Mouse (Mus musculus) MEL (cell line): ENCODE results near the gene Hist1h3b. TPM values are rescaled to one million over a fixed set of nuclear protein-coding genes. Genes with fewer than 3 reads are reported as not detected.

Experiments used
- DNase-seq: peaks from one replicate; pipeline ENCODE4 v3.0.0; 2011; ENCODE audit warnings: low read depth, low spot score
- H3K27ac ChIP-seq: 2 replicates; pipeline ENCODE4 v1.5.1; 2012; ENCODE audit warnings: low read depth, mild to moderate bottlenecking, control low read depth, low read length, moderate library complexity; ENCODE audit not compliant: control insufficient read depth
- H3K27me3 ChIP-seq, 2 experiments: fragments of 150-350 bp in 1 of 2; sonication (generic) in 1 of 2; 2 replicates each; pipeline ENCODE4 v1.6.1; 2012; ENCODE audit warnings: low read length in 2 of 2, mild to moderate bottlenecking in 2 of 2, improper control_type of control experiment in 1 of 2, moderate library complexity in 1 of 2; ENCODE audit not compliant: insufficient read depth in 2 of 2, control insufficient read depth in 1 of 2
- H3K36me3 ChIP-seq, 2 experiments: 2 replicates each; pipeline ENCODE4 v1.6.1; 2012 to 2014; ENCODE audit warnings: low read length in 2 of 2, improper control_type of control experiment in 1 of 2, inconsistent platforms in 1 of 2, mild to moderate bottlenecking in 1 of 2; ENCODE audit not compliant: insufficient read depth in 2 of 2, control insufficient read depth in 1 of 2
- H3K4me1 ChIP-seq, 2 experiments: fragments of 150-350 bp in 1 of 2; sonication (generic) in 1 of 2; 2 replicates each; pipeline ENCODE4 v1.6.1; 2012; ENCODE audit warnings: low read length in 2 of 2, improper control_type of control experiment in 1 of 2, mild to moderate bottlenecking in 1 of 2; ENCODE audit not compliant: insufficient read depth in 2 of 2, control insufficient read depth in 1 of 2
- H3K4me3 ChIP-seq, 2 experiments: fragments of 150-350 bp in 1 of 2; sonication (generic) in 1 of 2; 2 replicates each; pipeline ENCODE4 v1.5.1; 2012; ENCODE audit warnings: low read depth in 2 of 2, low read length in 2 of 2, mild to moderate bottlenecking in 2 of 2, moderate library complexity in 2 of 2, control low read depth in 1 of 2, improper control_type of control experiment in 1 of 2; ENCODE audit not compliant: control insufficient read depth in 1 of 2, insufficient read depth in 1 of 2
- H3K79me2 ChIP-seq: 2 replicates; pipeline ENCODE4 v1.6.1; 2012; ENCODE audit warnings: mild to moderate bottlenecking, low read length, moderate library complexity; ENCODE audit not compliant: control insufficient read depth, poor library complexity, insufficient read depth
- H3K9ac ChIP-seq: 2 replicates; pipeline ENCODE4 v1.6.1; 2012; ENCODE audit warnings: low read depth, mild to moderate bottlenecking, control low read depth, low read length, moderate library complexity; ENCODE audit not compliant: control insufficient read depth, poor library complexity, severe bottlenecking
- H3K9me3 ChIP-seq: fragments of 150-350 bp; sonication (generic); replicated peaks from 2 replicates; pipeline ENCODE4 v1.6.1; 2012; ENCODE audit warnings: mild to moderate bottlenecking, low read length, improper control_type of control experiment, moderate library complexity; ENCODE audit not compliant: insufficient read depth
- CTCF ChIP-seq, 3 experiments: IDR thresholded peaks in 2 of 3; conservative IDR thresholded peaks in 1 of 3; 2 replicates each; pipeline ENCODE4 v1.5.1; 2011 to 2012; ENCODE audit warnings: low read length in 3 of 3, low read depth in 2 of 3, mild to moderate bottlenecking in 2 of 3, improper control_type of control experiment in 1 of 3, inconsistent platforms in 1 of 3, mixed read lengths in 1 of 3, moderate library complexity in 1 of 3; ENCODE audit not compliant: control insufficient read depth in 1 of 3, insufficient read depth in 1 of 3, poor library complexity in 1 of 3, severe bottlenecking in 1 of 3
- ELF1 ChIP-seq: IDR thresholded peaks from 2 replicates; pipeline ENCODE4 v1.6.1; 2014; ENCODE audit warnings: low read depth, mild to moderate bottlenecking, inconsistent platforms, low read length, improper control_type of control experiment, moderate library complexity
- ETS1 ChIP-seq: IDR thresholded peaks from 2 replicates; pipeline ENCODE4 v1.6.1; 2012; ENCODE audit warnings: low read depth, mild to moderate bottlenecking, inconsistent platforms, low read length, improper control_type of control experiment, moderate library complexity
- GABPA ChIP-seq: IDR thresholded peaks from 2 replicates; pipeline ENCODE4 v1.6.1; 2012; ENCODE audit warnings: low read depth, mild to moderate bottlenecking, inconsistent platforms, low read length, improper control_type of control experiment, moderate library complexity
- JUND ChIP-seq: IDR thresholded peaks from 2 replicates; pipeline ENCODE4 v1.6.1; 2011; ENCODE audit warnings: low read depth, mild to moderate bottlenecking, improper control_type of control experiment, low read length
- KAT2A ChIP-seq: conservative IDR thresholded peaks from 2 replicates; pipeline ENCODE4 v1.6.1; 2012; ENCODE audit warnings: low read depth, low read length, improper control_type of control experiment, inconsistent platforms
- MAX ChIP-seq: IDR thresholded peaks from 2 replicates; pipeline ENCODE4 v1.6.1; 2011; ENCODE audit warnings: low read length, improper control_type of control experiment
- MAZ ChIP-seq: IDR thresholded peaks from 2 replicates; pipeline ENCODE4 v1.6.1; 2012; ENCODE audit warnings: low read depth, mild to moderate bottlenecking, inconsistent platforms, low read length, improper control_type of control experiment
- MXI1 ChIP-seq: IDR thresholded peaks from 2 replicates; pipeline ENCODE4 v1.6.1; 2011; ENCODE audit warnings: mild to moderate bottlenecking, low read depth, low read length, improper control_type of control experiment
- MYB ChIP-seq: IDR thresholded peaks from 2 replicates; pipeline ENCODE4 v1.6.1; 2011; ENCODE audit warnings: mild to moderate bottlenecking, low read depth, low read length, improper control_type of control experiment
- MYC ChIP-seq: IDR thresholded peaks from 2 replicates; pipeline ENCODE4 v1.6.1; 2011; ENCODE audit warnings: low read depth, mild to moderate bottlenecking, low read length, improper control_type of control experiment, moderate library complexity
- NELFE ChIP-seq: IDR thresholded peaks from 2 replicates; pipeline ENCODE4 v1.6.1; 2011; ENCODE audit warnings: low read depth, low read length, improper control_type of control experiment
- POLR2A ChIP-seq, 2 experiments: IDR thresholded peaks; 2 replicates each; pipeline ENCODE4 v1.6.1; 2011 to 2012; ENCODE audit warnings: low read length in 2 of 2, mild to moderate bottlenecking in 2 of 2, control low read depth in 1 of 2, improper control_type of control experiment in 1 of 2, low read depth in 1 of 2, moderate library complexity in 1 of 2; ENCODE audit not compliant: control insufficient read depth in 1 of 2, insufficient read depth in 1 of 2, poor library complexity in 1 of 2
- POLR2AphosphoS2 ChIP-seq: IDR thresholded peaks from 2 replicates; pipeline ENCODE4 v1.6.1; 2011; ENCODE audit warnings: low read length, improper control_type of control experiment
- SMC3 ChIP-seq: IDR thresholded peaks from 2 replicates; pipeline ENCODE4 v1.6.1; 2011; ENCODE audit warnings: low read depth, low read length, improper control_type of control experiment
- TAL1 ChIP-seq: IDR thresholded peaks from 2 replicates; pipeline ENCODE4 v1.6.1; 2012; ENCODE audit warnings: mild to moderate bottlenecking, inconsistent platforms, low read length, moderate library complexity, mixed read lengths
- TBP ChIP-seq: IDR thresholded peaks from 2 replicates; pipeline ENCODE4 v1.8.0; 2011; ENCODE audit warnings: low read depth, low read length, improper control_type of control experiment
- TCF12 ChIP-seq: IDR thresholded peaks from 2 replicates; pipeline ENCODE4 v1.6.1; 2014; ENCODE audit warnings: low read depth, mild to moderate bottlenecking, inconsistent platforms, low read length, improper control_type of control experiment, moderate library complexity
- USF1 ChIP-seq: IDR thresholded peaks from 2 replicates; pipeline ENCODE4 v1.6.1; 2014; ENCODE audit warnings: low read depth, mild to moderate bottlenecking, inconsistent platforms, low read length, improper control_type of control experiment, moderate library complexity
- USF2 ChIP-seq, 2 experiments: IDR thresholded peaks; 2 replicates each; pipeline ENCODE4 v1.6.1; 2011 to 2012; ENCODE audit warnings: improper control_type of control experiment in 2 of 2, low read length in 2 of 2, borderline replicate concordance in 1 of 2, inconsistent platforms in 1 of 2, low read depth in 1 of 2, mild to moderate bottlenecking in 1 of 2; ENCODE audit not compliant: insufficient read depth in 1 of 2
- ZKSCAN1 ChIP-seq: IDR thresholded peaks from 2 replicates; pipeline ENCODE4 v1.6.1; 2012; ENCODE audit warnings: low read depth, mild to moderate bottlenecking, inconsistent platforms, low read length, improper control_type of control experiment, moderate library complexity
- ZMIZ1 ChIP-seq: IDR thresholded peaks from 2 replicates; pipeline ENCODE4 v1.6.1; 2012; ENCODE audit warnings: low read depth, mild to moderate bottlenecking, inconsistent platforms, low read length, improper control_type of control experiment, moderate library complexity
- polyA plus RNA-seq, 2 experiments: library from polyadenylated mRNA; stranded (reverse) in 1 of 2; unstranded in 1 of 2; fragments of >175 nt in 1 of 2; fragments of >200 nt in 1 of 2; gene quantifications; 2 replicates each; pipeline versions ENCODE4 v1.2.1 to v1.2.4; 2012; ENCODE audit warnings: low replicate concordance in 2 of 2, low read depth in 1 of 2; ENCODE audit not compliant: insufficient read length in 2 of 2, insufficient read depth in 1 of 2, missing spikeins in 1 of 2
- total RNA-seq: library from RNA; depleted of rRNA; stranded (reverse); fragments of 300-350 nt; gene quantifications from 2 replicates; pipeline ENCODE4 v1.2.3, GENCODE M21; 2012

The Hist1h3b gene
- total and polyA plus RNA-seq, 3 experiments, result 6.6 to 1,725 TPM; not detected in 1

DNA sequence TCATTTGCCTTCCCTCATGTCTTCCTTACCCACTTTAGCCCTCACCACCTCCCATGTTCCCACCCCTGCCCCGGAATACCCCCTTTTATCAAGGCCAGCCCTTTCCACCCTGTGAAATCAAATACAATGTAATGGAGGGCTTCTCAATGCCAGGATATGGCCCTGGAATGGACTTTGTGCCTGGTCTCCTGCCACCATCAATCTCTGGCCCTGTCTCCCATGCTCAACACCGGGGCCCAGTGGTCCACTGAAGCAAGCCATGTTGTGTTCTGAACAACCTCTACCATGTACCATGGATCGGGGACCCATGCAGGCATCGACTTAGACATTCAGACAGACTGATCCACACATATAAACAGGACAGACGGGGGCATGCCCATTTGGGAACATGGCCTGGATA lies 22.4 kb upstream of the Hist1h3b start:
- Histone ChIP-seq H3K27ac (no peak overlapping the region), H3K79me2 (no peaks in the 10 kb centered on the region), H3K9ac (no peak overlapping the region), H3K27me3 (no peaks in the 10 kb centered on the region), H3K4me1 (peaks cover 3 to 11% of the 10 kb centered on the region in 2 experiments), H3K4me3 (no peak overlapping the region), H3K36me3 (peaks cover 0 to 9% of the 10 kb centered on the region in 2 experiments; a peak in 2 of 4 replicates), H3K9me3 (no peaks in the 10 kb centered on the region)
- TF ChIP-seq TBP, result no peak
- TF ChIP-seq JUND, result no peak
- TF ChIP-seq MYC, result no peak
- TF ChIP-seq TAL1, result no peak
- TF ChIP-seq MAX, result no peak
- TF ChIP-seq MXI1, result no peak
- no peak for TF ChIP-seq NELFE
- TF ChIP-seq SMC3, result no peak
- TF ChIP-seq TCF12, result no peak
- TF ChIP-seq MAZ, result no peak
- TF ChIP-seq POLR2A (IDR thresholded peaks at IDR 0.05; ENCODE audit: control insufficient read depth in 1 of 2, insufficient read depth in 1 of 2, low read depth in 1 of 2, low read length in 2 of 2, poor library complexity in 1 of 2), result no peak
- no peak for TF ChIP-seq ZKSCAN1
- TF ChIP-seq CTCF (IDR thresholded peaks at IDR 0.05 in 2 of 3, conservative IDR thresholded peaks at IDR 0.05 in 1 of 3; ENCODE audit: control insufficient read depth in 1 of 3, insufficient read depth in 1 of 3, low read depth in 2 of 3, low read length in 3 of 3, poor library complexity in 1 of 3, severe bottlenecking in 1 of 3), result no peak
- no peak for TF ChIP-seq USF2 (IDR thresholded peaks at IDR 0.05; ENCODE audit: borderline replicate concordance in 1 of 2, insufficient read depth in 1 of 2, low read depth in 1 of 2, low read length in 2 of 2)
- TF ChIP-seq ZMIZ1, result no peak
- no peak for TF ChIP-seq KAT2A
- TF ChIP-seq ELF1, result no peak
- no peak for TF ChIP-seq ETS1
- DNase-seq, result no peak

DNA sequence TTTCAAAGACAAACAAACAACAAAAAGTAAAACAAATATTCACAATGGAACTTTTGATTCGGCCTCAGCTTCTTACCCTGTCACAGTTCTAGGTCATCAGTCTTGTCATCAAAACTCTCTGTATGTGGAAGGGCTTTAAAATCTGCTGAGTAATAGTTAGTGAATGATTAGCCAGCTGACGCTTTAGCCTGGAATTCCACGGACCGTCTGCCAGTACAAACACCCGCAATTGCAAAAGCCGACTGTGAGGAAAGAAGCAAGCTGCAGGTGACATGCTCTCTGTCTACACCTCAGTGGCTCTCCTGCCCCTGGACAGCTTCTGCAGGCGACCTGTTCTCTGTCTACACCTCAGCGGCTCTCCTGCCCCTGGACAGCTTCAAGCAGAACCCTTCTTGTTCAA lies 21.6 kb upstream of the Hist1h3b start:
- Histone ChIP-seq H3K79me2 (no peaks in the 10 kb centered on the region), H3K9ac (no peak overlapping the region), H3K9me3 (no peaks in the 10 kb centered on the region), H3K36me3 (peaks cover 0 to 2% of the 10 kb centered on the region in 2 experiments; a peak in 2 of 4 replicates), H3K27ac (no peak overlapping the region), H3K27me3 (no peaks in the 10 kb centered on the region), H3K4me3 (no peak overlapping the region), H3K4me1 (peaks cover 0 to 5% of the 10 kb centered on the region in 2 experiments; a peak in 2 of 4 replicates)
- TF ChIP-seq ELF1, result no peak
- no peak for TF ChIP-seq MYB
- TF ChIP-seq USF1, result no peak
- TF ChIP-seq POLR2AphosphoS2, result no peak
- TF ChIP-seq MAX, result no peak
- no peak for TF ChIP-seq JUND
- no peak for TF ChIP-seq USF2 (IDR thresholded peaks at IDR 0.05; ENCODE audit: borderline replicate concordance in 1 of 2, insufficient read depth in 1 of 2, low read depth in 1 of 2, low read length in 2 of 2)
- no peak for TF ChIP-seq GABPA
- no peak for TF ChIP-seq MXI1
- DNase-seq, result no peak
